Comparison of ENCODE assay signal across 8 mouse cellular contexts in genomic region chr7:39551976-39552891, GRCm38 (mm10). TPM values are rescaled to one million over a fixed set of nuclear protein-coding genes. Genes with fewer than 3 reads are reported as not detected.
DNase-seq lines count a peak whose midpoint lies in the region; ATAC-seq lines count a peak whose summit lies in the region.

No protein-coding gene starts in this region.

- DNase-seq in adipocyte (ENCODE audit: low spot score): peak; percentile 93
- peak; percentile 95 for DNase-seq in embryo, embryonic 10 days (ENCODE audit: low spot score)
- peak; percentile 91 for DNase-seq in gastrocnemius, postnatal 10 days
- DNase-seq in induced T-regulatory cell, adult 2 months (ENCODE audit: low read depth): peak; percentile 96
- DNase-seq in left cerebral cortex, adult 9 months (ENCODE audit: low spot score in 2 of 2): peak; percentile 93 to 98
- peak; percentile 92 for DNase-seq in right cerebral cortex, postnatal 14 days
- peak; percentile 93 to 94 for DNase-seq in urinary bladder, postnatal 36 days (ENCODE audit: low spot score in 2 of 2)

- peak; percentile 92 for ATAC-seq in megakaryocyte progenitor cell, adult 5-6 weeks (replicated peaks; ENCODE audit: poor library complexity)

RNA-seq across cellular contexts. Expression of gene Zfp619, which starts 34.7 kb away (rescaled TPM):
- total RNA-seq in gastrocnemius, postnatal 10 days (2021): 1 to 10 TPM; 1.6 to 2.0 TPM
- total RNA-seq in megakaryocyte progenitor cell, adult 5-6 weeks (2015): 3.8 and 3.9 TPM in 2 replicates
- total RNA-seq in megakaryocyte progenitor cell, adult 5-6 weeks (2017): 2.4 and 3.1 TPM in 2 replicates

Comparison
In these comparisons a context has a peak if more than half of its experiments do, and no peak if none do; other contexts are left out.
1. Peak in every context shown above with its lines: DNase-seq and ATAC-seq.